Mouse (Mus musculus): ENCODE measurements around the gene Tex28. TPM values are rescaled to one million over a fixed set of nuclear protein-coding genes. Genes with fewer than 3 reads are reported as not detected.
"Not testable (repeated sequence)": the region's sequence is repeated elsewhere in the genome, so short reads cannot be mapped to it uniquely, and the experiment has no call there.

Tex28 gene
- not detected in 2 replicates for polyA plus RNA-seq (2015; fragmentation: Nextera tagmentation; extraction: Ambion mirVana)

DNA sequence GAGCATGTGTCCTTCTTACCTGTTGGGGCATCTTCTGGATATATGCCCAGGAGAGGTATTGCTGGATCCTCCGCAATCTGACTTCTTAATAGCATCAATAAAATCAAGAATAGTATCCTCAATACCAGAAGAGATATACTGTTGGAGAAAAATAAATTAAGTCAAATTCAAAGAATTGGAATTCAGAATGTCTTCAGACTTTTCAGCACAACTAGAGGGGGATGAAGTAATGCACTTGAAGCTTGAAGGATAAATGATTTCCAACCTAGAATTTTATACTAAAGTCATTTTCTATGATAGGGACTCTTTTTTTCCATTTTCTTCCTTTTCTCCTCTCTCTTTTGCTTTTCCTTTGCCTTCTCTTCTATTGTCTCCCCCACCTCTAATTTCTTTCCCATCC is at the start of gene Tex28:
Gene Tex28 (minus strand): TSS at position 101 of the 400 bp plus-strand sequence.
- Histone ChIP-seq H3K27ac (ENCODE audit: low read length) (no peak within 1 kb of the TSS), H3K4me2 (ENCODE audit: low read depth, low read length) (no peak within 1 kb of the TSS), H3K9ac (ENCODE audit: low read length) (no peak within 1 kb of the TSS), H3K27me3 (ENCODE audit: control insufficient read depth, insufficient read depth, low read length) (no peaks in the 10 kb centered on the region), H3K9me3 (replicated peaks; ENCODE audit: control insufficient read depth, low read length) (no peaks in the 10 kb centered on the region), H3K36me3 (ENCODE audit: control insufficient read depth, insufficient read depth, low read length) (no peaks in the 10 kb centered on the region), H3K4me1 (ENCODE audit: control insufficient read depth, insufficient read depth, low read length) (no peaks in the 10 kb centered on the region), H3K4me3 (replicated peaks; ENCODE audit: low read length) (no peak within 1 kb of the TSS)
- no peak for ATAC-seq (ENCODE audit: insufficient read depth, low FRiP score)
- 88% methylated on average over 1 of the region's 1 CpGs for WGBS

DNA sequence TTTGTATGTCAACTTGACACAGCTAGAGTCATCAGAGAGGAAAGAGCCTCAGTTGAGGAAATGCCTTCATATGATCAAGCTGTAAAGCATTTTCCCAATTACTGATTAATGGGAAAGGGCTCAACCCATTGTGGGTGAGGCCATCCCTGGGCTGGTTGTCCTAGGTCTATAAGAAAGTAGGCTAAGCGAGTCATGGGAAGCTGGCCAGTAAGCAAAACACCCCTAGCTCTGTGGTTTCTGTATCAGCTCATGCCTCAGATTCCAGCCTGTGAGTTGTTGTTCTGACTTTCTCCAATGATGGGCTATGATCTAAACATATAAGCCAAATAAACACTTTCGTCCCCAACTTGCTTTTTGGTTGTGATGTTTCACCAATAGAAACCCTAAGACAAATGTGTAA is 35.9 kb upstream of the Tex28 start:
- Histone ChIP-seq H3K9me3 (replicated peaks; ENCODE audit: control insufficient read depth, low read length) (no peaks in the 10 kb centered on the region), H3K27ac (ENCODE audit: low read length) (no peak overlapping the region), H3K9ac (ENCODE audit: low read length) (no peak overlapping the region), H3K36me3 (ENCODE audit: control insufficient read depth, insufficient read depth, low read length) (no peaks in the 10 kb centered on the region), H3K4me2 (ENCODE audit: low read depth, low read length) (no peak overlapping the region), H3K4me3 (replicated peaks; ENCODE audit: low read length) (no peak overlapping the region), H3K4me1 (ENCODE audit: control insufficient read depth, insufficient read depth, low read length) (no peaks in the 10 kb centered on the region), H3K27me3 (ENCODE audit: control insufficient read depth, insufficient read depth, low read length) (no peaks in the 10 kb centered on the region)
- 90% methylated on average over 2 of the region's 2 CpGs for WGBS
- no peak for ATAC-seq (ENCODE audit: insufficient read depth, low FRiP score)

- Histone ChIP-seq H3K9ac (ENCODE audit: low read length) (no peak within 1 kb of the TSS), H3K36me3 (ENCODE audit: control insufficient read depth, insufficient read depth, low read length) (no peaks in the 10 kb centered on the region), H3K4me3 (replicated peaks; ENCODE audit: low read length) (no peak within 1 kb of the TSS), H3K27ac (ENCODE audit: low read length) (no peak within 1 kb of the TSS), H3K4me2 (ENCODE audit: low read depth, low read length) (no peak within 1 kb of the TSS), H3K27me3 (ENCODE audit: control insufficient read depth, insufficient read depth, low read length) (no peaks in the 10 kb centered on the region), H3K9me3 (replicated peaks; ENCODE audit: control insufficient read depth, low read length) (0 out of 2 replicates have a peak, but pooled peaks cover 2% of the 10 kb centered on the region), H3K4me1 (ENCODE audit: control insufficient read depth, insufficient read depth, low read length) (no peaks in the 10 kb centered on the region)
- 86% methylated on average over 17 of the region's 17 CpGs for WGBS
- ATAC-seq (ENCODE audit: insufficient read depth, low FRiP score): no peak
These were observed 9.3 kb upstream of the Tex28 start, which contains the start of gene Tktl1 for GRCm38 (mm10) chrX:74176959-74177358. TSS of gene Tktl1 (plus strand) at chrX:74177259.

- ATAC-seq (ENCODE audit: insufficient read depth, low FRiP score); H3K4me1 ChIP-seq (ENCODE audit: control insufficient read depth, insufficient read depth, low read length); H3K9ac ChIP-seq (ENCODE audit: low read length); H3K4me3 ChIP-seq (replicated peaks; ENCODE audit: low read length); H3K27me3 ChIP-seq (ENCODE audit: control insufficient read depth, insufficient read depth, low read length); H3K36me3 ChIP-seq (ENCODE audit: control insufficient read depth, insufficient read depth, low read length); H3K9me3 ChIP-seq (replicated peaks; ENCODE audit: control insufficient read depth, low read length); H3K4me2 ChIP-seq (ENCODE audit: low read depth, low read length); H3K27ac ChIP-seq (ENCODE audit: low read length): not testable (repeated sequence)
- 33% methylated on average over 1 of the region's 1 CpGs for WGBS
These were observed 32.4 kb downstream of the Tex28 start, which contains the start of gene Mecp2 for GRCm38 (mm10) chrX:74135263-74135662. TSS of gene Mecp2 (minus strand) at chrX:74135363.

- no peaks in the 10 kb centered on the region for H3K36me3 ChIP-seq (ENCODE audit: control insufficient read depth, insufficient read depth, low read length)
- H3K4me2 ChIP-seq (ENCODE audit: low read depth, low read length): no peak within 1 kb of the TSS
- H3K9ac ChIP-seq (ENCODE audit: low read length): no peak within 1 kb of the TSS
- ATAC-seq (ENCODE audit: insufficient read depth, low FRiP score): no peak
- H3K4me1 ChIP-seq (ENCODE audit: control insufficient read depth, insufficient read depth, low read length): no peaks in the 10 kb centered on the region
- peaks cover 13% of the 10 kb centered on the region; the same call in 1 of the 2 replicates for H3K27me3 ChIP-seq (ENCODE audit: control insufficient read depth, insufficient read depth, low read length)
- H3K27ac ChIP-seq (ENCODE audit: low read length): no peak within 1 kb of the TSS
- no peak within 1 kb of the TSS for H3K4me3 ChIP-seq (replicated peaks; ENCODE audit: low read length)
- no peaks in the 10 kb centered on the region for H3K9me3 ChIP-seq (replicated peaks; ENCODE audit: control insufficient read depth, low read length)
These were observed 40.5 kb downstream of the Tex28 start, which contains the start of gene Opn1mw for GRCm38 (mm10) chrX:74127164-74127563. TSS of gene Opn1mw (plus strand) at chrX:74127464.

GRCm38 (mm10) chrX:74124975-74125374 is 42.7 kb downstream of the Tex28 start:
- H3K4me3 ChIP-seq (replicated peaks; ENCODE audit: low read length): no peak overlapping the region

DNA sequence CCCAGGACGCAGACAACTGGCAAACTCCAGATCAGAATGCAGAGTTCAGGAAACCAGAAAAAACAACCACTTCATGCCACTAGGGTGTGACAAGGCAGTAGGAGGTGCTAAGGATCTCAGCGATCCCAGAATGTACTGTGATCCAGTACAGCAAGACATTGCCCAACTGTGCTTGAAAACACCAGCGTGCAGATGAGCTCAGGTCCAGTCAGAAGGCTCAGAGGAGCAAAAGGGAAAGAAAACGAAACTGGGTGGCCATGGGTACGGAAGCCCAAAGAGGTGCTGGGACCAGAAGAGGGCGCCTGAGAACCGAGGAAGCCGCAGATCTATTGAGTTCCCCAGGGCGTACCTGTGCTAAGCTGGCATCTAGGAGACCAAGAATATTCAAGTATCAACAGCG is 52.1 kb downstream of the Tex28 start:
- Histone ChIP-seq H3K9me3 (replicated peaks; ENCODE audit: control insufficient read depth, low read length) (no peaks in the 10 kb centered on the region), H3K4me1 (ENCODE audit: control insufficient read depth, insufficient read depth, low read length) (no peaks in the 10 kb centered on the region), H3K4me2 (ENCODE audit: low read depth, low read length) (peak overlapping the region; percentile 47), H3K9ac (ENCODE audit: low read length) (peak overlapping the region; percentile 63), H3K27ac (ENCODE audit: low read length) (no peak overlapping the region; the same call in 1 of the 2 replicates), H3K27me3 (ENCODE audit: control insufficient read depth, insufficient read depth, low read length) (no peaks in the 10 kb centered on the region; the same call in 1 of the 2 replicates), H3K4me3 (replicated peaks; ENCODE audit: low read length) (peak overlapping the region; percentile 41), H3K36me3 (ENCODE audit: control insufficient read depth, insufficient read depth, low read length) (no peaks in the 10 kb centered on the region)
- 20% methylated on average over 10 of the region's 10 CpGs for WGBS
- peak; percentile 72; the same call in 1 of the 2 replicates for ATAC-seq (ENCODE audit: insufficient read depth, low FRiP score)

More at GRCm38 (mm10) chrX:74124975-74125374, 42.7 kb downstream of the Tex28 start:
- Histone ChIP-seq H3K27me3 (ENCODE audit: control insufficient read depth, insufficient read depth, low read length) (peaks cover 13% of the 10 kb centered on the region; the same call in 1 of the 2 replicates), H3K27ac (ENCODE audit: low read length) (no peak overlapping the region), H3K4me1 (ENCODE audit: control insufficient read depth, insufficient read depth, low read length) (no peaks in the 10 kb centered on the region), H3K4me2 (ENCODE audit: low read depth, low read length) (no peak overlapping the region), H3K36me3 (ENCODE audit: control insufficient read depth, insufficient read depth, low read length) (no peaks in the 10 kb centered on the region), H3K9ac (ENCODE audit: low read length) (no peak overlapping the region), H3K9me3 (replicated peaks; ENCODE audit: control insufficient read depth, low read length) (no peaks in the 10 kb centered on the region)
- WGBS: 56% methylated on average over 2 of the region's 2 CpGs
- ATAC-seq (ENCODE audit: insufficient read depth, low FRiP score): no peak

DNA sequence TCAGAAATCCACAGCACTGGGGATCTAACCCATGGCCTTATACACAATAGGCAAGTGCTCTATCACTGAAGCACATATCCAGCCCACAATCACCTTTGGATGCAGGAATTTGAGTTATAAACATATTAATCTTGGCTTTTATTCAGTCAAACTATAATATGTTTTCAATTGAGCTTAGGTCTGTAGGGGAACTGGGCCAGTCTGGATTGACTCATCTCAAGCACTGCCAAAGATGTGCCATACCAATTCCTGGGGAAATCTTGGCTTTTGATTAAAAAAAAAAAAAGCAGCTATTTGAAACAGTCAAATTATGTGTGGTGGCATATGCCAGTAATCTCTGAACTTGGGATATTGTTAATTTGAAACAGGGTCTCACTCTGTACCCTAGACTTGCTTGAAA is 53.6 kb downstream of the Tex28 start:
- Histone ChIP-seq H3K27me3 (ENCODE audit: control insufficient read depth, insufficient read depth, low read length) (no peaks in the 10 kb centered on the region; the same call in 1 of the 2 replicates), H3K4me3 (replicated peaks; ENCODE audit: low read length) (no peak overlapping the region), H3K4me1 (ENCODE audit: control insufficient read depth, insufficient read depth, low read length) (no peaks in the 10 kb centered on the region), H3K4me2 (ENCODE audit: low read depth, low read length) (no peak overlapping the region), H3K36me3 (ENCODE audit: control insufficient read depth, insufficient read depth, low read length) (no peaks in the 10 kb centered on the region), H3K9me3 (replicated peaks; ENCODE audit: control insufficient read depth, low read length) (no peaks in the 10 kb centered on the region), H3K27ac (ENCODE audit: low read length) (no peak overlapping the region), H3K9ac (ENCODE audit: low read length) (no peak overlapping the region)
- ATAC-seq (ENCODE audit: insufficient read depth, low FRiP score): no peak

DNA sequence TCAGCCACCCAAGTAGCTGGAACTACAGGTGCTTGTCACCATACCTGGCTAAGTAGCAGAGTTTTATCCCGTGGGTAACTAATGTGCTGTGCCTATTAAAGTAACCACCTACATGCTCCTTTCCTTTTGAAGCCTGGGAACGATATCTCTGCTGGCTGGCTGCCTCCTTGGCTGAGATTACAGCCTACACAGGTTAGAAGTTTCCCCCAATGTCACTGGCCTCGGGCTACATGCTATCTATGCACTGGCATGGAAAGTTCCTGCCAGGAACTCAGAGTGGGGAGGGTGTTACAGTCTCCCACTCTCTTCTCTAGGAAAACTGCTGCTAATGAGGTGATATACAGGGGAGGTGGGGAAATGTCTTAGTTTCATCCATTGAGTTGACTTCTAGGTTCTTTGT is 58.9 kb downstream of the Tex28 start:
- Histone ChIP-seq H3K27ac (ENCODE audit: low read length) (no peak overlapping the region), H3K4me2 (ENCODE audit: low read depth, low read length) (no peak overlapping the region), H3K4me1 (ENCODE audit: control insufficient read depth, insufficient read depth, low read length) (no peaks in the 10 kb centered on the region), H3K36me3 (ENCODE audit: control insufficient read depth, insufficient read depth, low read length) (no peaks in the 10 kb centered on the region), H3K9me3 (replicated peaks; ENCODE audit: control insufficient read depth, low read length) (no peaks in the 10 kb centered on the region), H3K27me3 (ENCODE audit: control insufficient read depth, insufficient read depth, low read length) (no peaks in the 10 kb centered on the region; the same call in 1 of the 2 replicates), H3K4me3 (replicated peaks; ENCODE audit: low read length) (no peak overlapping the region), H3K9ac (ENCODE audit: low read length) (no peak overlapping the region)
- 44% methylated on average over 3 of the region's 3 CpGs for WGBS
- ATAC-seq (ENCODE audit: insufficient read depth, low FRiP score): no peak
